Mouse (Mus musculus): ENCODE measurements around the gene Pagr1a. TPM values are rescaled to one million over a fixed set of nuclear protein-coding genes. Genes with fewer than 3 reads are reported as not detected.

The Pagr1a gene
- polyA plus RNA-seq, 1 experiment from 2014 or later = 62.5 TPM

DNA sequence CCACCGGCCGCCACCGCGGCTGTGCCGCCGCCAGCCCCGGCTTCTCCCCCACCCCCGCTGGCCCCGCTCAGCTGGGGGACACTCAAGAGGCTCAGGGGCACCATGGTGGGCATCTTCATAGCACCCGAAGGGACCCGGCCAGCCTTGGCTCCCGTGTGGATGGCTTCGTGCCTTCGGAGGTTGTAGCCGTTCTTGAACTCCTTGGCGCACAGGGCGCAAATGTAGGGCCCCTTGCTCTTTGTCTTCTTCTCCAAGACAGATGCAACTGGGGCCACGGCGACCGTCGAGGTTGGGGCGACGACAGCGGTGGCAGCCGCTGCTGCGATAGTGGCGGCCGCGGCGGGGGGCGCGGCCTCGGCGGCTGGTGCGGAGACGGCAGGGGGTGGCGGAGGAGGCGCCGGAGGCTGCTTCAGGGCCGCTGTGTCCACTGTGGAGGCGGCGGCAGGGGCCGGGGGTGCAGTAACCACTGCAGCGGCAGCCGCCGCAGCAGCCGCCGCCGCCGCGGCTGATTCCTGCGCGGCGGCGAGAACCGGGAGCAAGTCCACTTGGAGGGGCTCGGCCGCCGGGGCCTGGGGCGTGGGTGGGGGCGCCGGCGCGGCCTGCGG lies 8.5 kb upstream of the Pagr1a start:
- Histone ChIP-seq H3K36me3 (peaks cover 25% of the 10 kb centered on the region), H3K4me2 (peak overlapping the region; percentile 87), H3K9ac (peak overlapping the region; percentile 97), H3K27me3 (replicated peaks) (no peaks in the 10 kb centered on the region), H3K9me3 (no peaks in the 10 kb centered on the region), H3K4me3 (replicated peaks) (peak overlapping the region; percentile 91), H3K4me1 (peaks cover 50% of the 10 kb centered on the region), H3K27ac (peak overlapping the region; percentile 98)
- under 1% methylated on average over 63 of the region's 65 CpGs for WGBS
- ATAC-seq (ENCODE audit: insufficient read depth, low FRiP score, low read depth) = no peak

DNA sequence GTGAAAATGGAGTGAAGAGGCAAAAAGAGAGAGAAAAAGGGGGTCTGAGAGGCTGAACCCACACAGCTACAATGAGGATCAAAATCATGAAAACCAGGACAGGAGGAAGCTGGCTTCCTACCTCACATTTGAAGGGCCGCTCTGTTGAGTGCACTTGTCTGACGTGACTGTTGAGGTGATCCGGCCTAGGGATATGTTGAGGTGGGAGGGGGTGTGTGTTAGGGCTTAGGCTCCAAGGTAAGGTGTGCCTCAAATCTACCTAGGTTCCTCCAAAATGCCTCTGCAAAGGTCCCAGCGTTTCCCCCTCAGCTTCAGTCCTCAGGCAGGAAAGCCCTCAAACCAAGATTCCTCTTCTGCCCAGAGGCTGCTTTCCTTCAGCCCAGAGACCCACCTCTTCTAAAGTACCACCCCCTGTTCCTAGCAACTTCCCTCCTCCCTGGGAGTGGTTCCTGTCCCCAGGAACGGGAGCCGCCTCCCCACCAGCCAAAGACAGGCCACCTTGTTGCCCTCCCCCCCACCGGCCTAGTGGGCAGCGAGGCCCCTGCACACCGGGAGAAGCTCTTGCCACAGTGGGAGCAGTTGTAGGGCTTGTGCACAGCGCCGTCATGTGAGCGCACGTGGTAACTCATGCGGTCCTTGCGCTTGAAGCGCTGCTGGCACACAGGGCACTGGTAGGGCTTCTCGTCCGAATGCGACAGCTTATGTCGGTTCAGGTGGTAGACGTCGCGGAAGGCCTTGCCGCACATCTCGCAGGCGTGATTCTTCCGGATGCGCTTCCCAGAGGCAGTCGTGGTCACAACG lies 7.8 kb upstream of the Pagr1a start:
- H3K27me3 ChIP-seq (replicated peaks) = no peaks in the 10 kb centered on the region
- H3K9ac ChIP-seq = peak overlapping the region; percentile 97
- H3K4me1 ChIP-seq = peaks cover 54% of the 10 kb centered on the region
- WGBS = under 1% methylated on average over 30 of the region's 30 CpGs
- peak overlapping the region; percentile 91 for H3K4me3 ChIP-seq (replicated peaks)
- peaks cover 19% of the 10 kb centered on the region for H3K36me3 ChIP-seq
- peak overlapping the region; percentile 87 for H3K4me2 ChIP-seq
- H3K9me3 ChIP-seq = no peaks in the 10 kb centered on the region
- ATAC-seq (ENCODE audit: insufficient read depth, low FRiP score, low read depth) = peak; percentile 16
- H3K27ac ChIP-seq = peak overlapping the region; percentile 98

DNA sequence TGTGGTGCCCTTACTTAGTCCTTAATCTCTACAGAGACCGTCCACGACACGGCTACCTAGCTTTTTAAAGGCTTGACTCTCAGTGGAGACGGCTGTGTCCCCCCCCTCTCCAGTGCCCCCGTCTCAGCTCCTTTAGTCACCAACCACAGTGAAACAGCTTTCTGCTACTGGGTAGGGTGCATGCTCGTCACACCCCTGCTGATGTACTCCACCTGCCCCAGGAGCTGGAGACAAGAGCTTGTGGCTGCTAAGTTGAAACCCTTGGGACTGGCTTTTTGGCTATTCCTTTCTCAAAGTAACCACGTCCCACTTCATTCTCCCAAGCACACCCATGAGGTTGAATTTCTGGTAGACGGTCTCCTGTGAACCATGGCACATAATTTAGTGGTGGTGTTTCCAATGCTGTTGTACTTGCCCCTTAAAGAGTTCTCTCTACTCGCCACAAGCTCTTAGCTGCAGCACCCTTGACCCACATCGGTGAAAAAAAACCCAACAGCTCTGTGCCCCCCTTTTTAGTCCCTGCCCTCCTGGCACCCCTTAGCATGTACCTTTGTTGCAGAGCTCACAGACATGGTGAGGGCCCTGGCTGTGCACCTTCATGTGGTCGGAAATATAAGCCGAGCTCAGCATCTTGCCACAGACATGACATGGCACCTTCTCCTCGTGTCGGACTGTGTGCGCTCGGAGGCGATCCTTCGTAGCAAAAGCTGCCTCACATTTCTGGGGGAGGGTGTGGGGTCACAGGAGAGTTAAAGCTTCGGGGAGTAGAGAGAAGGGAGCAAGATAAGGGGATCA lies 6.9 kb upstream of the Pagr1a start:
- peak overlapping the region; percentile 97 for H3K9ac ChIP-seq
- H3K27ac ChIP-seq = peak overlapping the region; percentile 98
- H3K9me3 ChIP-seq = no peaks in the 10 kb centered on the region
- peak overlapping the region; percentile 87 for H3K4me2 ChIP-seq
- peak overlapping the region; percentile 91 for H3K4me3 ChIP-seq (replicated peaks)
- H3K4me1 ChIP-seq = peaks cover 62% of the 10 kb centered on the region
- ATAC-seq (ENCODE audit: insufficient read depth, low FRiP score, low read depth) = no peak
- 18% methylated on average over 19 of the region's 19 CpGs for WGBS
- no peaks in the 10 kb centered on the region for H3K27me3 ChIP-seq (replicated peaks)
- H3K36me3 ChIP-seq = peaks cover 17% of the 10 kb centered on the region

DNA sequence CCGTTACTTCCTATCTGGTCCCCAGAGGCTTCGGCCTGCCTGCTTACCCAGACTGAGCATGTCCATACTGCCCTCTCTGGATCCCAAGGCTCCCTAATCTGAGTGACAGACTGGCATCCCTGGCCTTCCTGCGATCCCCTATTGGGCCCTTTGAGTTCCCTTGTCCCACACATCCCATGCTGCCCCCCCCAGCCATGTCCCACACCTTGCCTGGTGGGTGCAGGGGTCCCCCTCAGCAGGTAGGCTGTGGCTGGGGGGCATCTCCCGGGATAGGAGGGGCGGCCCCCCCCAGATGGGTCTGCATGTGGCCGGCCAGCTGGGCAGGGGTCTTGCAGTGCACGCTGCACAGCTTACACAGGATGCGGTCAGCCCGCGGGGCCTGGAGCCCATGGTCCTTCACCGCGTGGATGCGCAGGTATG lies 6.1 kb upstream of the Pagr1a start:
- Histone ChIP-seq H3K9ac (no peak overlapping the region), H3K27ac (no peak overlapping the region), H3K9me3 (no peaks in the 10 kb centered on the region), H3K27me3 (replicated peaks) (no peaks in the 10 kb centered on the region), H3K4me1 (peaks cover 70% of the 10 kb centered on the region), H3K4me3 (replicated peaks) (peak overlapping the region; percentile 91; the same call in 1 of the 2 replicates), H3K36me3 (peaks cover 16% of the 10 kb centered on the region), H3K4me2 (peak overlapping the region; percentile 87)
- WGBS = 67% methylated on average over 13 of the region's 13 CpGs
- no peak for ATAC-seq (ENCODE audit: insufficient read depth, low FRiP score, low read depth)

DNA sequence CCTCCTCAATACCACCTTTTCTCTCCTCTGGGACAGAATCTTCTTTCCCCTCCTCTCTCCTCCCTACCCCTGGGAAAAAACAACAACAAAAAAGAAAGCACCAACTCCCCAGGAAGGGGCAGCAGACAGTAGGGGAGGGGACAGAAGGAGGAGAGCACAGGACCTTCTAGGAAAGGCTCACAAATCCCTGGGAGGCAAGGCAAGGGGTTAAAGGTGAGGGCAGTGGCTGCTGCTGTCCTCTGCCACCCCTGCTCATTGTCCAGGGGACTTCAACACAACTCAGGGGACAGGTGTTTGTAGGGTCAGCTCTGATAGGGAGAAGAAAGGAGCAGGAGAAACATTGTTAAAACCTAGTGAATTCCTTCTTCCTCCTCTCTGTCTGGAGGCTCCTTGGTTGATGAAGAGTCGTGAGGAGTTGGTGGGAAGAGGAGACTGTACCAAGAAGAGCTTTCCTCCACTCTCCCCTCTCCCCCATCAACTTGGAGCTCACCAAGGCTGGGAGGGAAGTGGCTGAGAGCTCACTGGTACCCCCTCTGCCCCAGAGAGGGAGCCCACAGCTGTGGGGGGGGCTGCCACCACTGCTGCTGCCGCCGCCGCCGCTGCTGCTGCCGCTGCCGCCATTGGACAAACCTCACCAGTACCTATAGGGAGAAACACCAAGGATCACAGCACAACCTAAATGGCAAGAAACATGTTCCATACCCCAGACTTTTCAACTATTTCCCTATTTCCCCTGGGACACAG lies 5.5 kb upstream of the Pagr1a start:
- peak overlapping the region; percentile 87 for H3K4me2 ChIP-seq
- H3K9ac ChIP-seq = no peak overlapping the region
- no peak overlapping the region for H3K4me3 ChIP-seq (replicated peaks)
- no peaks in the 10 kb centered on the region for H3K27me3 ChIP-seq (replicated peaks)
- 74% methylated on average over 7 of the region's 7 CpGs for WGBS
- H3K27ac ChIP-seq = no peak overlapping the region
- no peaks in the 10 kb centered on the region for H3K9me3 ChIP-seq
- H3K36me3 ChIP-seq = peaks cover 16% of the 10 kb centered on the region
- ATAC-seq (ENCODE audit: insufficient read depth, low FRiP score, low read depth) = no peak
- H3K4me1 ChIP-seq = peaks cover 68% of the 10 kb centered on the region

DNA sequence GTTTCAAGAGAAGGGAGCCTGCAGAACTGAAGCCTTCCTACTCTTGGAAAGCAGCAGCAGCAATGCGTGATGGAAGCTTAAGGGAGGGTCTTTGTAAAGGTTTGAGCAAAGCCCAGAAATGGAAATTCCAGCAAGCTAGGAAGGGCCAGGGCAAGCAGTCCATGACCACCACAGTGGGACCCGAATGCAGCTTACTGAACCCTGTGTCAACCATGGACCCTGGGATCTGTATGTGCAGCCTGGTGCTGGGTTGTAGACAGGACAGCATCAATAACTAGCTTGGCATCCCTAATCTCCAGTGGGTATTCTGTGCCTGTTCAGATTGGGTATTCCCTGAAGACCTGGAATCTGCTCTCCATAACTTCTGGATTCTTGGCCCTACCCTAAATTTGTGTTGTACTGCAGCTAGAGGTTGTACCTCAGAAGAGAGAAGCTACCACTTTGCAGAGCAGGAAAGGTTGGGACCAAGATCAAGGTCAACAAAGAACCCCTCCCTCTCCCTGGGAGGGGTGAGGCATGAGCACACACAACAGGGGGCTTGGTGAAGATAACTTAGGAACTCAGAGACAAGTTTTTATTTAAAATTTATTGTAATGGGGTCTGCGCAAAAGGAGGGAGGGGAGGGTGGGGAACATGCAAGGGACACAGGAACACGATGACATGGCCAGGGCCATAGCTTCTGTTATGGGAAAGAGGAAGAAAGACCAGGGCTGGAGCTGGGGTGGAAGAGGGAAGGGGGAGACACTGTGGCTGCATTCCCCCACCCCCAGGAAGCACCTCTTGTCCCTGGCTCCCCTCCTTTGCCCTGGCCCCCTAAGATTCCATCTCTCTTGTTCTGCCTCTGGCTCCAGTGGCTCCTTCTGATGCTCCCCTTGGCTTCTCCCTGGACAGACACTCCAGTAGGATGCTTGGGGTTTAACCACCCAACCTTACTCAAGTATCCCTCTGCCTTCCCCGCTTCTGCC lies 4.7 kb upstream of the Pagr1a start:
- peaks cover 67% of the 10 kb centered on the region for H3K4me1 ChIP-seq
- WGBS = 46% methylated on average over 5 of the region's 5 CpGs

DNA sequence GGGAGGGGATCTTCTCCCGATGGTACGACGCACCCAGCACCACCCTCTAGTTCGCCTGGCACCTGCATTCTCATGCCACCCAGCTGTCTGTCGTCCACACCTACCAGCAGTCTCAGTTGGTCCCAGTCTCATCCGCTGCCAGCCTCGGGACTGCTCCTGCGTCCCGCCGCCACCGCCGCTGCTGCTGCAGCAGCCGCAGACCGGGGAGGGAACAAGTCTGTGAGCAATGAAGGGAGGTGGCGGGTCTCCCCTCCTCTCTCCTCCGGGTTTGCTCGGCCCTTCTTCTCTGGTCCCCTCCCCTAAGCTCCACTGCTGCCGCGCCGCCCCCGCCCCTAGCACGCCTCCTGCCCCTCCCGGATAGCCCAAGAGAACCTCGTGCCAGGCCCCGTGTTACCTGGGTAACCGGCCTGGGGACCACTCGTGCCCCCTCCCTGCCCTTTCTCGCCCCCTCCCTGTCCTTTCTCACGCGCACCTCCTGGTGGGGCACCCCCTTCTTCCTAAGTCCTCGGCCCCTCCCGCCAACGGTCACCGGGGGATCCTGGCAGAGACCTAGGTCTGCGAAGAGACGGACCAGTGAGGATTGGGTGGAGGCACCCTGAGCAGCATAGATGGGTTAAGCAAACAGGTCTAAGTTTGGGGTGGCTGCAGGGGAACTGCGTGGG lies 3.9 kb upstream of the Pagr1a start, which contains the start of the genes Gm42742 and Prrt2:
Gene Gm42742 (minus strand): TSS at position 197 of the 662 bp plus-strand sequence.
Gene Prrt2 (minus strand): TSS at position 311 of the 662 bp plus-strand sequence.
- Histone ChIP-seq H3K4me3 (replicated peaks) (peak within 1 kb of the TSS; percentile 54), H3K4me1 (peaks cover 69% of the 10 kb centered on the region), H3K27ac (peak within 1 kb of the TSS; percentile 86), H3K27me3 (replicated peaks) (no peaks in the 10 kb centered on the region), H3K9ac (peak within 1 kb of the TSS; percentile 42; the same call in 1 of the 2 replicates), H3K4me2 (peak within 1 kb of the TSS; percentile 85), H3K36me3 (peaks cover 16% of the 10 kb centered on the region), H3K9me3 (no peaks in the 10 kb centered on the region)
- ATAC-seq (ENCODE audit: insufficient read depth, low FRiP score, low read depth) = 0 out of 2 replicates have a peak, but pooled peaks have one; percentile 1
- under 1% methylated on average over 37 of the region's 37 CpGs for WGBS

More for the DNA sequence above, 4.7 kb upstream of the Pagr1a start:
- H3K27ac ChIP-seq = peak overlapping the region; percentile 86
- no peaks in the 10 kb centered on the region for H3K9me3 ChIP-seq
- ATAC-seq (ENCODE audit: insufficient read depth, low FRiP score, low read depth) = no peak
- peak overlapping the region; percentile 35; the same call in 1 of the 2 replicates for H3K9ac ChIP-seq
- H3K4me3 ChIP-seq (replicated peaks) = peak overlapping the region; percentile 54
- peak overlapping the region; percentile 85 for H3K4me2 ChIP-seq
- no peaks in the 10 kb centered on the region for H3K27me3 ChIP-seq (replicated peaks)
- peaks cover 16% of the 10 kb centered on the region for H3K36me3 ChIP-seq

DNA sequence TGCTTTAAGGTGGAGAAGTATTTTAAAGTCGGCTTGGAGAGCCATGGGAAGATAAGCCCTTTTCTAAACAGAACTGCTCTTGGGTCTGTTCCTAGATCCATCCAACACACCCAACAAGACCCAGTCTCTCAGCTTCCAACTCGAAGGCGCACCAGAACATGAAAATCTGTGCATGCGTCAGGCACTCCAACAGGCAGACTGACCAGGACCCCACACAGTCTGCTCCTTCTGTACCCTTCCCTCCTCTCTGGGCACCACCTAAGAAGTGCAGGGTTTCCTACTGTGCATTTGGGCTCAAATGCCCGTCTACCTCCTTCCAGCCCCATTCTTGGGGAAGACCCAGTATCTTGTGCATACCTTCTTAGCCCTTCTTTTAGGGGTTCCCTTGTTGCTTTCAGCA lies 3.3 kb upstream of the Pagr1a start:
- H3K4me1 ChIP-seq = peaks cover 74% of the 10 kb centered on the region
- no peaks in the 10 kb centered on the region for H3K27me3 ChIP-seq (replicated peaks)
- H3K4me3 ChIP-seq (replicated peaks) = peak overlapping the region; percentile 54
- H3K9ac ChIP-seq = peak overlapping the region; percentile 42; the same call in 1 of the 2 replicates
- peak overlapping the region; percentile 86 for H3K27ac ChIP-seq
- H3K9me3 ChIP-seq = no peaks in the 10 kb centered on the region
- H3K4me2 ChIP-seq = peak overlapping the region; percentile 85
- no peak for ATAC-seq (ENCODE audit: insufficient read depth, low FRiP score, low read depth)
- WGBS = 26% methylated on average over 5 of the region's 5 CpGs
- peaks cover 19% of the 10 kb centered on the region for H3K36me3 ChIP-seq

DNA sequence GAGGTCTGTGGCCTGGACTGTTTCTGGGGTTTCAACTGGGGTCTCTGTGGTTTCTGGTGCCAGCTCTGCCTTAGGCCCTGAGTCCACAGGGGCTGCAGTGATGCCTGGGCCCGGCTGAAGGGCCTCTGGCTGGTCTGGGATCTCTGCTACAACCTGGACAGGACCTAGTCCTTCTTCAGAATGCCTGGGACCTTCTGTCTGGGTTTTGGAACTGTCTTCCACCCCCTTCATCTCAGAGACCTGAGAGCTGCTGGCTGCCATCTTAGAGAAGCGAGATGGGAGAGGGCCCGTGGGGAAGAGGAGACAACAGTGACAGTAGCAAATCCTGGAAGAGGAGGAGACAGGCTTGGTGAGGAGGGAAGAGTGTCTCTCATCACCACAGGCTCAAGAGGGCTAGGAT lies 2.9 kb upstream of the Pagr1a start:
- Histone ChIP-seq H3K4me1 (peaks cover 76% of the 10 kb centered on the region), H3K36me3 (peaks cover 21% of the 10 kb centered on the region), H3K9ac (no peak overlapping the region; the same call in 1 of the 2 replicates), H3K9me3 (no peaks in the 10 kb centered on the region), H3K27ac (peak overlapping the region; percentile 86; the same call in 1 of the 2 replicates), H3K4me2 (peak overlapping the region; percentile 85), H3K27me3 (replicated peaks) (no peaks in the 10 kb centered on the region), H3K4me3 (replicated peaks) (peak overlapping the region; percentile 54)
- ATAC-seq (ENCODE audit: insufficient read depth, low FRiP score, low read depth) = no peak
- WGBS = 48% methylated on average over 3 of the region's 3 CpGs
